Mouse (Mus musculus): ENCODE data around the gene Snapc2.

- no peak for TF ChIP-seq CTCF (IDR thresholded peaks at IDR 0.05; ENCODE audit: control insufficient read depth, insufficient read depth, insufficient read length)
- no peak for TF ChIP-seq CEBPB (IDR thresholded peaks at IDR 0.05; ENCODE audit: low read depth)
- no peak for TF ChIP-seq USF1 (IDR thresholded peaks at IDR 0.05; ENCODE audit: low read depth)
Observed at GRCm38 (mm10) chr8:4247241-4247640, 5.6 kb upstream of the Snapc2 start.

All from C2C12 (cell line).